Mouse (Mus musculus) kidney, postnatal 0 days (tissue): ENCODE data around the gene Plxna4. TPM values are rescaled to one million over a fixed set of nuclear protein-coding genes. Genes with fewer than 3 reads are reported as not detected.

Experiments
- ATAC-seq: fragments of 200-750 bp; cut with Nextera tagmentation; replicated peaks from 2 replicates; pipeline ENCODE4 v1.8.0; 2017; ENCODE audit warnings: low read depth, moderate number of reproducible peaks, moderate TSS enrichment, moderate library complexity; ENCODE audit not compliant: low FRiP score
- DNase-seq: peaks from one replicate; pipeline ENCODE4 v3.0.0-alpha.2; 2016; ENCODE audit warnings: low spot score
- H3K27ac ChIP-seq: fragments of 300-500 bp; sonication (generic); 2 replicates; pipeline ENCODE4 v1.5.1; 2014; ENCODE audit warnings: mild to moderate bottlenecking
- H3K27me3 ChIP-seq: fragments of 300-500 bp; sonication (generic); 2 replicates; pipeline ENCODE4 v1.6.1; 2014; ENCODE audit warnings: low read length, mixed read lengths; ENCODE audit not compliant: insufficient read depth
- H3K36me3 ChIP-seq: fragments of 300-500 bp; sonication (generic); 2 replicates; pipeline ENCODE4 v1.6.1; 2014; ENCODE audit warnings: low read length, mixed read lengths; ENCODE audit not compliant: insufficient read depth
- H3K4me1 ChIP-seq: fragments of 300-500 bp; sonication (generic); replicated peaks from 2 replicates; pipeline ENCODE4 v1.6.1; 2014; ENCODE audit warnings: antibody characterized with exemption, low read length, mixed read lengths; ENCODE audit not compliant: insufficient read depth
- H3K4me2 ChIP-seq: fragments of 300-500 bp; sonication (generic); 2 replicates; pipeline ENCODE4 v1.6.1; 2014; ENCODE audit warnings: mild to moderate bottlenecking, low read length, moderate library complexity, mixed read lengths
- H3K4me3 ChIP-seq: fragments of 300-500 bp; sonication (generic); replicated peaks from 2 replicates; pipeline ENCODE4 v1.5.1; 2014; ENCODE audit warnings: low read depth, low read length
- H3K9ac ChIP-seq: fragments of 300-500 bp; sonication (generic); 2 replicates; pipeline ENCODE4 v1.6.1; 2014; ENCODE audit warnings: low read depth, low read length
- H3K9me3 ChIP-seq: fragments of 300-500 bp; sonication (generic); replicated peaks from 2 replicates; pipeline ENCODE4 v1.6.1; 2016; ENCODE audit warnings: low read length, inconsistent platforms, mixed read lengths
- CTCF ChIP-seq: IDR thresholded peaks from 2 replicates; pipeline ENCODE4 v1.5.1; 2016; ENCODE audit warnings: antibody characterized with exemption, low read depth, mild to moderate bottlenecking, moderate library complexity
- WGBS: fragments of 180-500 bp; shearing (Covaris S2); extraction: QIAGEN DNeasy Blood & Tissue Kit; methylation state at CpG from one replicate; pipeline ENCODE4 v1.1.7; 2014; 5-methylcytosine and 5-hydroxymethylcytosine counted together
- polyA plus RNA-seq: library from polyadenylated mRNA; unstranded; fragments of >200 nt; fragmentation: Nextera tagmentation; extraction: Ambion mirVana; gene quantifications from 2 replicates; pipeline ENCODE4 v1.2.1, GENCODE M21; 2015

Gene Plxna4
- polyA plus RNA-seq, 1 experiment from 2014 or later = 0.83 TPM

DNA sequence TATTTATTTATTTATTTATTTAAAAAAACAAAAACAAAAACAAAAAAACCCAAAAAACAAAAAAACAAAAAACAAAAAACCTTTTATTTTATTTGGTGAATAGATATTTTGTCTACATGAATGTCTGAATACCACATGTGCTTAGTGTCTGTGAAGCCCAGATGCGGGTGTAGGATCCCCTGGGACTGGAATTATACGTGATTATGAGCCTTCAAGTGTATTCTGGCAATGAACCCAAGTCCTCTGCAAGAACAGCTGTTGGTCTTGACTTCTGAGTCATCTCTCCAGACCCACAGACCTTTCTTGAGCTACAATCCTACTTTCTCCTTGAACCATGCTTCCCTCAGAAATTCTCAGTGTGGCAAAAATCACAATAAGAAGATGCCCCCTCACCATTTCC lies 287.4 kb downstream of the Plxna4 start:
- ATAC-seq = no peak
- Histone ChIP-seq H3K36me3 (no peaks in the 10 kb centered on the region), H3K4me3 (no peak overlapping the region), H3K9me3 (no peaks in the 10 kb centered on the region), H3K27ac (no peak overlapping the region), H3K4me1 (no peaks in the 10 kb centered on the region), H3K27me3 (no peaks in the 10 kb centered on the region), H3K4me2 (no peak overlapping the region), H3K9ac (no peak overlapping the region)
- TF ChIP-seq CTCF = no peak
- WGBS = 61% methylated on average over 2 of the region's 2 CpGs
- DNase-seq = no peak

GRCm38 (mm10) chr6:32281457-32281856 lies 306.5 kb downstream of the Plxna4 start:
- Histone ChIP-seq H3K4me1 (no peaks in the 10 kb centered on the region), H3K4me3 (no peak overlapping the region), H3K36me3 (no peaks in the 10 kb centered on the region), H3K27me3 (no peaks in the 10 kb centered on the region), H3K9me3 (no peaks in the 10 kb centered on the region), H3K27ac (no peak overlapping the region), H3K4me2 (no peak overlapping the region), H3K9ac (no peak overlapping the region)
- TF ChIP-seq CTCF = no peak
- DNase-seq (no peak), ATAC-seq (no peak)

DNA sequence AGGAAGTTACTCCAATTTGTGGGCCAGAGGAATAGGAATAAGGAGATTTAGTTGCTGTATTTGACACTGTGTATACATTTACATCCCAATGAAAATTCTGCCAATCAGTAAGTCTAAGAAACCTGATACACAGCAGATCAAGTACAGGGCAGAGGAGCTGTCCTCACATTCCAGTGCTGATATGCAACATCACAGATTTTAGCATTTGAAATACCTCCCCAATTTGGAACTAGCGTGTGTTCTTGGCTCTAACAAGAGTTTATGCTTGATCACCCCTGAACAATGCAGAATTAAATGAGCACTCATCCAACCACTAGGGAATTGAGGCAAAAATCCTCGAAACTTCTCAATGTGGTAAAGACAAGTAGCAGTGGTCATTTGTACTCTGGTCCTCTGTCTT lies 307.3 kb downstream of the Plxna4 start:
- 34% methylated on average over 2 of the region's 2 CpGs for WGBS
- TF ChIP-seq CTCF = no peak
- DNase-seq (peak; percentile 79), ATAC-seq (no peak)
- H3K36me3 ChIP-seq = no peaks in the 10 kb centered on the region
- no peak overlapping the region for H3K4me2 ChIP-seq
- no peaks in the 10 kb centered on the region for H3K4me1 ChIP-seq
- no peak overlapping the region for H3K27ac ChIP-seq
- no peaks in the 10 kb centered on the region for H3K9me3 ChIP-seq
- no peak overlapping the region for H3K9ac ChIP-seq
- no peak overlapping the region for H3K4me3 ChIP-seq
- H3K27me3 ChIP-seq = no peaks in the 10 kb centered on the region

DNA sequence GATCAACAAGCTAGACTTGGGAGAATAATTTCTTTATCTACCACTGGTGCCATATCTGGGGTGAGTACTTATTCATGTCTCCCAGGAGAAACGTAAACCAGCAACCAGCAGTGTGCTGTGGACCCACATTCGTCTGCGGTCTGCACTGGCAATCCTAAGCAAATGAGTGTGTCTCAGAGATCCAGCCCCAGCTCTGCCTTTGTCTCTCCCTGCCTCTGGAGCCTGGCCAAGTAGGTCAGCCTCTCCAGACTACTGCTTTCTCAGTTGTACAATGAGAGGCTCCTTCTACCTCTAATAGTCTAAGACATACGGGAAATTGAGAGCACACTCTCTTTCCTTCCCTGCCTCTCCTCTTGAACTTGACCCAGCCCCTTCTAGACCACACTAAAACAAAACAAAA lies 316.5 kb downstream of the Plxna4 start:
- no peaks in the 10 kb centered on the region for H3K27me3 ChIP-seq
- DNase-seq (no peak), ATAC-seq (no peak)
- no peak overlapping the region for H3K27ac ChIP-seq
- H3K4me1 ChIP-seq = no peaks in the 10 kb centered on the region
- H3K9me3 ChIP-seq = no peaks in the 10 kb centered on the region
- 76% methylated on average over 4 of the region's 4 CpGs for WGBS
- TF ChIP-seq CTCF = no peak
- H3K4me2 ChIP-seq = no peak overlapping the region
- H3K9ac ChIP-seq = no peak overlapping the region
- H3K4me3 ChIP-seq = no peak overlapping the region
- no peaks in the 10 kb centered on the region for H3K36me3 ChIP-seq

GRCm38 (mm10) chr6:32266085-32266484 lies 321.9 kb downstream of the Plxna4 start:
- Histone ChIP-seq H3K36me3 (no peaks in the 10 kb centered on the region), H3K4me3 (no peak overlapping the region), H3K9me3 (no peaks in the 10 kb centered on the region), H3K9ac (no peak overlapping the region), H3K4me1 (no peaks in the 10 kb centered on the region), H3K27me3 (no peaks in the 10 kb centered on the region), H3K4me2 (no peak overlapping the region), H3K27ac (no peak overlapping the region)
- no peak for TF ChIP-seq CTCF
- 92% methylated on average over 7 of the region's 7 CpGs for WGBS
- ATAC-seq (no peak), DNase-seq (no peak)

GRCm38 (mm10) chr6:32261339-32261738 lies 326.7 kb downstream of the Plxna4 start:
- no peak overlapping the region for H3K4me2 ChIP-seq
- H3K4me1 ChIP-seq = no peaks in the 10 kb centered on the region
- H3K4me3 ChIP-seq = no peak overlapping the region
- ATAC-seq = no peak
- 30% methylated on average over 3 of the region's 3 CpGs for WGBS
- no peaks in the 10 kb centered on the region for H3K27me3 ChIP-seq
- no peak overlapping the region for H3K9ac ChIP-seq
- TF ChIP-seq CTCF = no peak
- H3K27ac ChIP-seq = no peak overlapping the region
- no peaks in the 10 kb centered on the region for H3K9me3 ChIP-seq
- H3K36me3 ChIP-seq = no peaks in the 10 kb centered on the region
- no peak for DNase-seq

DNA sequence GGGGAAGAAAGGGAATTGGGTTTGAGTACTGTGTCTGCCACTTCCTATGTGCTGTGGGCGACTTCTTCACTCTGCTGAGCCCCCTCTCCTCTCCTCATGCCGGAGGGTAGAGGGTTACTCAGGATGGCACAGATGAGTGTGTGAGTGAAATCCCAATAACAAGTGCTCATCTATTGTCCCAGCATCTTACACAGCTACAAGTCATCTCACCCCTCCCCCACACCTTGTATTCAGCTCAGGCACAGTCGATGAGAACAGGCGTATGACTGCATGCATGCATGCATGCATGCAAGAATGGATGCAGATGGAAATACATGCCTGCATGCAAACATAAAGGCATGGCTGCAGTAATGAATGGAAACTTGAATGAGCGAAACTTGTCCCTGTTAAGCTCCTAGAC lies 327.7 kb downstream of the Plxna4 start:
- ATAC-seq = no peak
- Histone ChIP-seq H3K9ac (no peak overlapping the region), H3K4me3 (no peak overlapping the region), H3K4me1 (no peaks in the 10 kb centered on the region), H3K4me2 (no peak overlapping the region), H3K9me3 (no peaks in the 10 kb centered on the region), H3K27ac (no peak overlapping the region), H3K27me3 (no peaks in the 10 kb centered on the region), H3K36me3 (no peaks in the 10 kb centered on the region)
- no peak for DNase-seq
- no peak for TF ChIP-seq CTCF
- 87% methylated on average over 5 of the region's 5 CpGs for WGBS
